ENCODE assay signal across 8 mouse cellular contexts in the genomic region with DNA sequence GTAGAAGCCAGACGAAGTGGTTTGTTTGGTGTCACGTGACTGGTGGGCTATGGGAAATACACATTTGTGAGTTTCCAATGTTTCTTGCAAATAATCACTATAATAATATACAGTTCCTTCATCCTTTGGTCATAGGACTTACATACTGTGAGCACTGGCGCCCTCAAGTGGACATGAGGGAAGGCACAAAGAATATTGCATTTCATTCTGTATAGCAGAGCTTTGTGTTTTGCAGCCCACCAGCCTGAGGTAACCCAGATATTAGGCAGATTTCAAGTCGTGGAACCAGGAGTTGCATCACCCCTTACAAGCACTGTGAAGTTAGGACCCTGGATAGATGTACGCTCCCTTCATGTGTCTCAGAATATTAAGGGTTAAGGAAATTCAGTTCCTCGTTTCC. TPM values are rescaled to one million over a fixed set of nuclear protein-coding genes. Genes with fewer than 3 reads are reported as not detected.
DNase-seq lines count a peak whose midpoint lies in the region; ATAC-seq and TF ChIP-seq lines count a peak whose summit lies in the region.

No protein-coding gene starts in this region.

- TF ChIP-seq CTCF in brain, embryonic 14.5 days (IDR thresholded peaks at IDR 0.05; ENCODE audit: borderline replicate concordance, extremely low read depth, insufficient read depth, insufficient read length) = peak; percentile 80
- peak; percentile 96 for TF ChIP-seq CTCF in midbrain, postnatal 0 days (IDR thresholded peaks at IDR 0.05)

- H3K27me3 ChIP-seq in intestine, embryonic 14.5 days (replicated peaks; ENCODE audit: control insufficient read depth, insufficient read depth, low read length) = no peaks in the 10 kb centered on the region
- no peaks in the 10 kb centered on the region for H3K27me3 ChIP-seq in intestine, embryonic 16.5 days (replicated peaks; ENCODE audit: control insufficient read depth, insufficient read depth, low read length)
- no peaks in the 10 kb centered on the region for H3K27me3 ChIP-seq in forebrain, embryonic 14.5 days (replicated peaks; ENCODE audit: control insufficient read depth, insufficient read depth, low read length)
- H3K27me3 ChIP-seq in midbrain, postnatal 0 days (ENCODE audit: insufficient read depth, low read length) = no peaks in the 10 kb centered on the region

- no peak overlapping the region for H3K4me3 ChIP-seq in intestine, embryonic 14.5 days (ENCODE audit: low read depth, low read length)
- H3K4me3 ChIP-seq in intestine, embryonic 16.5 days (ENCODE audit: low read length) = no peak overlapping the region
- no peak overlapping the region for H3K4me3 ChIP-seq in forebrain, embryonic 14.5 days (ENCODE audit: low read depth, low read length)
- no peak overlapping the region for H3K4me3 ChIP-seq in midbrain, postnatal 0 days (ENCODE audit: low read depth, low read length)

- DNase-seq in intestine, embryonic 14.5 days (ENCODE audit: low spot score) = peak; percentile 74
- peak; percentile 91 for DNase-seq in brain, embryonic 14.5 days (ENCODE audit: low read depth)
- peak; percentile 94 for DNase-seq in forebrain, embryonic 14.5 days (ENCODE audit: low spot score)
- peak; percentile 32 for DNase-seq in induced T-regulatory cell, adult 2 months (ENCODE audit: low read depth)
- peak; percentile 68 to 73 for DNase-seq in left cerebral cortex, postnatal 25 days (ENCODE audit: low spot score in 2 of 2)
- peak; percentile 89 for DNase-seq in midbrain, postnatal 0 days (ENCODE audit: low spot score)
- peak; percentile 13 to 25 for DNase-seq in urinary bladder, postnatal 36 days (ENCODE audit: low spot score in 2 of 2)

- 0 out of 2 replicates have a peak, but pooled peaks have one; percentile 21 for ATAC-seq in intestine, embryonic 14.5 days (replicated peaks; ENCODE audit: low FRiP score, low TSS enrichment, low read depth)
- no peak for ATAC-seq in intestine, embryonic 16.5 days
- ATAC-seq in forebrain, embryonic 14.5 days = peak; percentile 74
- peak; percentile 80; the same call in 1 of the 2 replicates for ATAC-seq in midbrain, postnatal 0 days (ENCODE audit: low FRiP score)

- no peaks in the 10 kb centered on the region for H3K36me3 ChIP-seq in intestine, embryonic 14.5 days (ENCODE audit: control insufficient read depth, insufficient read depth, low read length)
- H3K36me3 ChIP-seq in intestine, embryonic 16.5 days (ENCODE audit: control insufficient read depth, insufficient read depth, low read length) = no peaks in the 10 kb centered on the region
- H3K36me3 ChIP-seq in forebrain, embryonic 14.5 days (ENCODE audit: control insufficient read depth, insufficient read depth, low read length) = no peaks in the 10 kb centered on the region
- no peaks in the 10 kb centered on the region for H3K36me3 ChIP-seq in midbrain, postnatal 0 days (ENCODE audit: insufficient read depth, low read length)

- 32% methylated on average over 6 of the region's 6 CpGs for WGBS in intestine, embryonic 14.5 days
- WGBS in intestine, embryonic 16.5 days = 32% methylated on average over 6 of the region's 6 CpGs
- WGBS in forebrain, embryonic 14.5 days = 30% methylated on average over 6 of the region's 6 CpGs
- 31% methylated on average over 6 of the region's 6 CpGs for whole genome bisulfite sequencing in midbrain, postnatal 0 days

- no peak overlapping the region for H3K9ac ChIP-seq in intestine, embryonic 14.5 days (ENCODE audit: low read length)
- no peak overlapping the region for H3K9ac ChIP-seq in intestine, embryonic 16.5 days (ENCODE audit: low read depth, low read length)
- H3K9ac ChIP-seq in forebrain, embryonic 14.5 days (ENCODE audit: low read length) = no peak overlapping the region
- no peak overlapping the region for H3K9ac ChIP-seq in midbrain, postnatal 0 days (replicated peaks; ENCODE audit: low read length, poor library complexity, severe bottlenecking)

- intact Hi-C loops in left cerebral cortex, postnatal 25 days (cut with DNase I) = loop anchor here (1.0 to 5.0 kb wide), 3 partner anchors 47 to 436 kb away; partner anchors contain the start of gene Sept11

- H3K4me2 ChIP-seq in intestine, embryonic 14.5 days (ENCODE audit: low read length) = no peak overlapping the region
- H3K4me2 ChIP-seq in intestine, embryonic 16.5 days (ENCODE audit: low read depth, low read length) = no peak overlapping the region
- H3K4me2 ChIP-seq in forebrain, embryonic 14.5 days (ENCODE audit: low read length) = no peak overlapping the region
- no peak overlapping the region for H3K4me2 ChIP-seq in midbrain, postnatal 0 days (ENCODE audit: low read depth, low read length, poor library complexity, severe bottlenecking)

- H3K9me3 ChIP-seq in intestine, embryonic 14.5 days (ENCODE audit: control insufficient read depth, low read length) = no peaks in the 10 kb centered on the region
- H3K9me3 ChIP-seq in intestine, embryonic 16.5 days (ENCODE audit: control insufficient read depth, low read length) = no peaks in the 10 kb centered on the region
- H3K9me3 ChIP-seq in forebrain, embryonic 14.5 days (replicated peaks; ENCODE audit: control insufficient read depth, low read length) = no peaks in the 10 kb centered on the region
- H3K9me3 ChIP-seq in midbrain, postnatal 0 days (ENCODE audit: low read length) = no peaks in the 10 kb centered on the region

- peaks cover 10% of the 10 kb centered on the region for H3K4me1 ChIP-seq in intestine, embryonic 14.5 days (replicated peaks; ENCODE audit: control insufficient read depth, insufficient read depth, low read length)
- H3K4me1 ChIP-seq in intestine, embryonic 16.5 days (ENCODE audit: control insufficient read depth, insufficient read depth, low read length) = peaks cover 12% of the 10 kb centered on the region
- no peaks in the 10 kb centered on the region for H3K4me1 ChIP-seq in forebrain, embryonic 14.5 days (ENCODE audit: control insufficient read depth, insufficient read depth, low read length)
- H3K4me1 ChIP-seq in midbrain, postnatal 0 days (ENCODE audit: insufficient read depth, low read length) = no peaks in the 10 kb centered on the region

- no peak overlapping the region for H3K27ac ChIP-seq in intestine, embryonic 14.5 days (ENCODE audit: low read depth)
- H3K27ac ChIP-seq in intestine, embryonic 16.5 days (ENCODE audit: low read length) = no peak overlapping the region
- H3K27ac ChIP-seq in forebrain, embryonic 14.5 days (ENCODE audit: low read depth, low read length) = no peak overlapping the region
- H3K27ac ChIP-seq in midbrain, postnatal 0 days (ENCODE audit: low read depth, low read length) = no peak overlapping the region

- TF ChIP-seq POLR2A in brain, embryonic 14.5 days (IDR thresholded peaks at IDR 0.05; ENCODE audit: borderline replicate concordance, extremely low read depth, insufficient read depth, insufficient read length, poor library complexity, severe bottlenecking) = no peak

RNA-seq across cellular contexts. Expression of gene Shroom3, which starts 42.7 kb away (rescaled TPM):
- polyA plus RNA-seq in intestine, embryonic 14.5 days (2014; fragmentation: Nextera tagmentation; extraction: Ambion mirVana) = 12.1 and 12.9 TPM in 2 replicates
- 6.0 and 6.4 TPM in 2 replicates for polyA plus RNA-seq in intestine, embryonic 16.5 days (2015; fragmentation: Nextera tagmentation; extraction: Ambion mirVana)
- 5.3 and 8.0 TPM in 2 replicates for polyA plus RNA-seq in brain, embryonic 14.5 days (2012; rRNA removed)
- polyA plus RNA-seq in forebrain, embryonic 14.5 days (2014; fragmentation: Nextera tagmentation; extraction: Ambion mirVana) = 1.6 and 2.0 TPM in 2 replicates
- 1 to 10 TPM; 4.4 to 4.9 TPM for total RNA-seq in left cerebral cortex, postnatal 25 days (2021)
- total RNA-seq in midbrain, postnatal 0 days (2014; rRNA removed) = 5.5 and 8.1 TPM in 2 replicates
- 0.92 and 1.2 TPM in 2 replicates for polyA plus RNA-seq in midbrain, postnatal 0 days (2015; fragmentation: Nextera tagmentation; extraction: Ambion mirVana)

RNA-seq across cellular contexts. Expression of gene Ccdc158, which starts 50.9 kb away (rescaled TPM):
- 1.3 and 1.8 TPM in 2 replicates for polyA plus RNA-seq in intestine, embryonic 14.5 days (2014; fragmentation: Nextera tagmentation; extraction: Ambion mirVana)
- 0.88 and 1.2 TPM in 2 replicates for polyA plus RNA-seq in intestine, embryonic 16.5 days (2015; fragmentation: Nextera tagmentation; extraction: Ambion mirVana)
- 0.67 and 0.83 TPM in 2 replicates for polyA plus RNA-seq in brain, embryonic 14.5 days (2012; rRNA removed)
- 0.37 and 0.58 TPM in 2 replicates for polyA plus RNA-seq in forebrain, embryonic 14.5 days (2014; fragmentation: Nextera tagmentation; extraction: Ambion mirVana)
- under 1 TPM; 0.18 to 0.76 TPM for total RNA-seq in left cerebral cortex, postnatal 25 days (2021)
- 0.44 and 0.66 TPM in 2 replicates for total RNA-seq in midbrain, postnatal 0 days (2014; rRNA removed)
- 0.23 and 0.52 TPM in 2 replicates for polyA plus RNA-seq in midbrain, postnatal 0 days (2015; fragmentation: Nextera tagmentation; extraction: Ambion mirVana)

Comparison
In these comparisons a context has a peak if more than half of its experiments do, and no peak if none do; other contexts are left out.
1. DNase-seq: peak in every context shown above with its lines; median percentile 94 in forebrain, embryonic 14.5 days; 91 in brain, embryonic 14.5 days; 89 in midbrain, postnatal 0 days; 74 in intestine, embryonic 14.5 days; 70 in left cerebral cortex, postnatal 25 days; 32 in induced T-regulatory cell, adult 2 months; 19 in urinary bladder, postnatal 36 days.